Mouse (Mus musculus) retina, embryonic 14.5 days (tissue): ENCODE data around the gene Map3k7.
"Not testable (repeated sequence)": the region's sequence is repeated elsewhere in the genome, so short reads cannot be mapped to it uniquely, and the experiment has no call there.

Experiments
- DNase-seq: peaks from one replicate; pipeline ENCODE4 v3.0.0-alpha.2; 2015; ENCODE audit warnings: low spot score

Gene Map3k7

DNA sequence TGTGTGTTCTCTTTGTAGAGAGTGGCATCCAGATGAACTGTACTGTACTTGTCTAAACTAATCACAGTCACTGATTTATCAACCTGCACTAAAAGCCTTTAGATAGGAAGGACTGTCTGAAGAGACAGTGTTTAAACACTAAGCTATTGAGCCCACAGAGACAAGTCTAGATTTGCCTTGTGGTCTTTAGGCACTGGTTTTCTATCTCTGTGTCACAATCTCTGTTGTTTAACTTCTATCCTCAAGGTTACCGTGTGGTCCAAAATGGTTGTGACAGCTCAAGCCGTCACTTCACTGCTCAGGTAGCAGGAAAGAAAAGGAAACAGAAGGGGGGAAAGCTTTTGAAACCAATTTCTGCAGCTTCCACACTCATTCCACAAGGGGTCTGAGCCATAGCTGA, 29.5 kb downstream of the Map3k7 start:
- DNase-seq, result no peak

DNA sequence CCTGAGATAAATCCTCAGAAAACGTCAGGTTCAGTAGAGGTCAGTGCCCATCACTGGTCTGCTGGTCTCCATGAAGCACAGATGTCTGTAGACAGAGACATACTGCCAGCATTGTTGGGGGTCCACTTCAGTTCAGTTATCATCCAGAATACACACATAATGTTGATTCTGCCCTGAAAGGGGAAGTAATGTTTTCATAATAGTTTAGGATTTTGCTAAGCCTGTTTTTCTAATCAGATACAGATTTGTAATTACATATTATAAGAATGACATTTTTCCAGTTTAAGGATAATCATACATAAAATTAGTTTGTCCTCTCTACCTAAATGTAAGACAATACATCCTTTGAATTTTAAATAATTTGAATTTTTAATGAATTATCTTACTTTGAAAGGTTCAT, 30.0 kb downstream of the Map3k7 start:
- no peak for DNase-seq

DNA sequence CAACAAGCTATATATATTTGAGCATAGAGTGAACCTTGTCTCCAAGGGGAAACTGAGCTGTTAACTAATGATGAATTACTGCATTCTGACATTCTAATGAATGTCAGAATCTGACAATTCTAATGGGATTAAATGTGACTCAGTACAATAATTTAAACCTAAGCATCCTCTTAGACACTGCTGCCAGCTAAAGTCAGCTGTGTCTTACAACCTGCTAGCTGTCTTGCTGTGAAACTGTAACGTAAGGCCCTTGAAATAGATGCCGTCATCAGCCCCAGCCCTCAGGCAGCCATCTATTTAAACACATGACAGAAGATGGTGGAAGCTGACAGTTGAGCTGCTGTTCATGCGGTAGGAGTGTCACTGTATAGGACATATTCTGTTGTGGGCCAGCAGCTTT, 37.6 kb downstream of the Map3k7 start:
- DNase-seq, result no peak

DNA sequence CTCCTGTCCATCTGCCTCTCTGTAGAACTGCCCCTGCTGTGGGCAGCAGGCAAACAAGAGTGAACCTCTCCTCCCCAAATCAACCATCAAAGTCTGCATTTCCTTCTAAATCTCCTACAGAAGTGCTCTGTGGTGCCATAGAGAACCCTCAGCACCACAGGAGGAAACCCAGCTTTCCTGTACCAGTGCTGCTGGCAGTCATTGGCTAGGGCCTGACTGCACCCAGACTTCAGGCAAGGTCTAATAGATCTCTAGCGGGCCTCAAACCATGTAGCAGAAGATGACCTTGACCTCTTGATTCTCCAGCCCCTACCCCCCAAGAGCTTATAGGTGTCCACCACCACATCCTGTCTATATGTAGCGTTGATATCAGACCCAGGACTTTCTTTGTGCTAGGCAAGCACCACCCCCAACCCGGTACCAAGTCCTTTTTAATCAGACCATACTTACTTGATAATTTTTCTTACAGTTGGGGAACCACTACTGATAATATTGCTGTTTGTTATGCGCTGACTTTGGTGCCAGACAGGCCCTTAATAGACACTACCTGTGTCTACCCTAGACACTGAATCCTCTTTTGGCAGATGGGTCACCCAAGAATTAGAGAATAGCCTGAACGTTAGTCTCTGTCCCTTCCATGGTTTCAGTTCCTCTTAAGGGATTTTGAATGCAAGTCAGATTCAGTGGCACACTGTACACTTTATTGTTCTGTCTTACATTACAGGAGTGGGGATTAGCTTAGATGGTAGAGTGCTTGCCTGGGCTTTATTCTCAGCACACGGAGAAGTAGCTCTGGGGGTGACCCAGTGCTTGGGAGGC, 41.1 kb downstream of the Map3k7 start:
- no peak for DNase-seq

DNA sequence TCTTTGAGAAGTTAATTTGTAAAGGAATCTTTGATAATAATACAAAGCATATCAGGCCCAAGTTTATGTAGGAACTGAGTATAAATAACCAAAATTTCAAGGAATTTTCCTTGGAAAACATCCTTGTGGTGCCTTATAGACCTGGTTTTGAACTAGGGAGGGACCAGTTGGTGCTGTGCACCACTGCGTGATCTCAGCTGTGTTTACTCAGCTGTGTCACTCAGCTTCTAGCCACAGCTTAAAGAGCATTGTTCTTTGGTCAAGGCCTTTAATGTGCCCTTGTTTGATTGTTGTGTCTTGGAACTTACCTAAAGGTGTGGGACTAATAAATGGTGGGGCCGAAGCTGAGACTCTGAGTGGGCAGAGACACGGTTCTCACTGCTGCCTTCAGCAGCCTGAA, 43.3 kb downstream of the Map3k7 start:
- DNase-seq, result no peak

DNA sequence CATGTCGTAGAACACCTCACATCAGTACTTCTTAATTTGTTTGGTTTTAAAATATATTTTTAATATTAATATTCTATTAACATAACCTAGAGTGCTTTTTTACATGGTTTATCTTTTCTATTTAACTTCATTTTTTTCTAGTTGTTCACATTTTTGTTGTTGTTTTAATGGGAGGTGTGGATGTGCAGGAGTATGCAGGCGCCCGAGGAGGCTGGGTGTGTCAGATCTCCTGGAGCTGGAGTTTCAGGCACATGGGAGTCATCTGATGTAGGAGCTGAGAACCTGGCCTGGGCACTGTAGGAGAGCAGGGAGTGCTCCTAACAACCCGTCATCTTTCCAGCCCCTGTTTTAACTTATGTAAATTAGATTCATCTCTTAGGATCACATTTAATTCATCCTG, 44.2 kb downstream of the Map3k7 start:
- no peak for DNase-seq

DNA sequence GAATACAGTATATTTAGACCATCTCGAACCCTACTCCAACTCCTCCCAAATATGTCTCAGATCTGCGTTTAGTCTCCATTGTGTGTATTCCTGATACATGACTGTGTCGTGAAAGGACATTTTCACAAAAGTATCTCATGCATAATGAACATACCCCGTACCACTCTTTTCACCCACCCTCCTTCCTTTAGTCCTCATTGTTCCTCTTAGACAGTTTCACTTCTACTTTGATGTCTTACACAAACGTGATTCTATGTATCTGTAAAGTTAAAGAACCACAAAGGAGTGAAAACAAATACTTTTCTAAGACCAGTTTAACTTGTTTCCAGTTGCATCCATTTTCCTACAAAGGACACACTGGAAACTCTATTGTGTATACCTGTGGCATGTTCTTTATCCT, 46.9 kb downstream of the Map3k7 start:
- no peak for DNase-seq

DNA sequence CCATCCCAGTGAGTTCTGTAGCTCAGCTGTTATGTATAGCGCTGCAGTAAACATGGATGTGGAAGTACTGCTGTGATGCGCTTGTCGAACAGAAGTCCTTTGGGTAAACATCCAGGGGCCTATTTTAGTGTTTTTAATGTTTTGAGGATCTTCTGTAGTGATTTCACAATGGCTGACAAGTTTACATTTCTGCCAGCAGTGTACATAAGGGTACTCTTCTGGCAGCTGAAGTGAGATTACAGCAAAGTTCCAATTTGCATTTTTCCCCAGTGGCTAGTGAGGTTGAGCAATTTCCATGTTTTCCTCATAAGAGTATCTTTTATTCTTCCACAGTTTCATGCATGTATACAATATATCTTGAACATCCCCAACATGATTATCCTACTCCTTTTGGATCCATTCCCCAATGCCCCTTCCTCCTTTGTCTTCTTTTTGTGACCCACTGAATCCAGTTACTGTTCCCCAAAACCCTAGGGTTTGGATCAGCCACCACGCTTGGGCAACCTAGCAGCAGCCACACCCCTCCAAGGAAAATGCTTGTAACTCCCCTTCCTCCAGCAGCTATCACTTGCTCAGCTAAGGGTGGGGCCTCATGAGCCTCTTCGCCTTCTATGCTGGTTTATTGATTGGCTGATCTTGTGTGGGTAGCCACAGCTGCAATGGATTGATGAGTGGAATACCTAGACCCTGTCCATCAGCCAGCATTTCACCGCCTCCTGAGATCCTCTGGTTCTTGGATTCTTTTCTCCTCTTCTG, 47.5 kb downstream of the Map3k7 start:
- no peak for DNase-seq

DNA sequence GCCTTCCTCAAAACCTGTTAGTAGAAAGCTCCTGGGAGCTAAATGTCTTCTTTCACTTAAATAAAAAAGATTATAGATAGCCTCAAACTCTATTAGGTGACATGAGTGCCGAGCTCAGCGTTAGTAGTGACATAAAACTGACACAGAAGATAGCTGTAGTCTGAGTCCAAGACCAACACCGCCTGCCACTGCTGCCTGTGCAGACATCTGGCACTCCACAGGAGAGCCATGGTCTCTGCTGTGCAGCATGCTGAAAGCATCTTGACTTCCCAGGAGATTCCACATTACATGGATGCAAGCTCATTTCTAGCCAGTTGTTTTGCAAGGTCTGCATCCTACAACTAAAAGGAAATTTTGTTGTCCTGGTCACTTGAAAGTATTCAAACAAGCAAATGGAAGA, 57.2 kb downstream of the Map3k7 start:
- no peak for DNase-seq

DNA sequence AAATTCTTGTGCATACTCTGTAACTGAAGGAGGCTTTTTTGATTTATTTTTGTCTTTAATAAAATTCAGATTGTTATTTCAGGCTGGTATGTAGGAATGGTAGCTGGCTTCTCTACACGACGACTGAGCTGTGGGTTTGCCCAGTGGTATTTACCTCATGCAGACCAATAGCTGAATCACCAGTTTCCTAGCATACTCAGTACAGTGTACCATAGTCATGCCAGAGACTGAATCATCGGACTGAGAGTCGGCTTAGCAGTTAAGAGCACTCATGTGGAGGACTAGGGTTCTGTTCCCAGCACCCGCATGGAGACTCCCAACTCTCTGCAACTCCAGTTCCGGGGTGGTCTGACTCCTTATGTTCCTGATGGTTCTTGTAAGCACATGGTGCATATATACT, 58.4 kb downstream of the Map3k7 start:
- DNase-seq, result no peak

DNA sequence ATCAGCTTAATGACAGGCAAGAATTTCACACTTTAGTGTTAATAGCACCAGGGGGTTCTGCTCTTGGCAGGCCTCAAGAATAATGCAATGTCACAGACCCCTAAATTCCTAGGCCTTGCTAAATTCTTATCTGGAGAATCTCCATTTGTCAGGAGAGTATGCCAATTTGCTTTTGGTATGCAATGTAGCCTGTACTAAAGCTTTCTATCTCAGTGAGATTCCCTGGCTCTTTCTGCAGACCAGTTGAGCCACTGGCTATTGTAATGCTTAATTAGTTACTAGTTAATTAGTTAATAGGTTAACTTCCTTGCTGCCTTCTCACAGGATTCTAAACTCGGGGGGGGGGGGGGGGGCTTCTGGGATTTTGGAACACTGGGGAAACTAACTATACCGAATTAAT, 60.3 kb downstream of the Map3k7 start:
- DNase-seq, result not testable (repeated sequence)

DNA sequence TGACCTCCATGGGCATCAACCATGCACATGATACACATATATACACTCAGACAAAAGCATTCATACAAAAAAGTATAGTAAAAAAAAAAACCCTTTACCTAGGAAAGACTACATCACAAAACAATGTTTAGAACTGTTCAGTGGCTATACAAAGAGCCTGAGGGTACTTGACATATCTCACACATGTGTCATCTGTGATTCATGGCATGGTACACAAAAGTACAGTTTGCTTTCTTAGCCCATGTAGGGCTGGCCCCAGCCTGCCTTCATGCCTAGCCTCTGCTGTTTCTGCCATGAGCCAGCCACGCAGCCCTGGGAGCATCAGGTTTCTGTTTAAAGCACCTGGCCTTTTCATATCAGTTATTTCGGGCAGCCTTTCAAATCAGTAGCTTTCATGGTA, 61.2 kb downstream of the Map3k7 start:
- no peak for DNase-seq

DNA sequence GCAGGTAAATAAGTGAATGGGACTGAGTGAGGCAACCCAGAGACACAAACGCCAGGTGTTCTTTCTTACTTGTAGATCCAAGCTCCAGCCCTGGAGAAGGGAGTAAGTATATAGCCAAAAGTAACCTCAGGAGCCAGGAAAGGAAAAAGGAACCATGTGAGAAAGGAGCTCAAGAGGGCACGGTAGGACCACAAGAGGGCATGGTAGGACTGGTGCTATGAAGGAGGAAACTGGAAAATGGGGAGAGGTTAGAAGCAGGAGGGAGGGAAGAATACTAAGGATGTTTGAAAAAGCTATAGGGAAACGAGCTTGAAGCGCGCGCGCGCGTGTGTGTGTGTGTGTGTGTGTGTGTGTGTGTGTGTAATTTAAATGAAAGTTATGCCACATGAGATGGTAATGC, 63.2 kb downstream of the Map3k7 start:
- no peak for DNase-seq

DNA sequence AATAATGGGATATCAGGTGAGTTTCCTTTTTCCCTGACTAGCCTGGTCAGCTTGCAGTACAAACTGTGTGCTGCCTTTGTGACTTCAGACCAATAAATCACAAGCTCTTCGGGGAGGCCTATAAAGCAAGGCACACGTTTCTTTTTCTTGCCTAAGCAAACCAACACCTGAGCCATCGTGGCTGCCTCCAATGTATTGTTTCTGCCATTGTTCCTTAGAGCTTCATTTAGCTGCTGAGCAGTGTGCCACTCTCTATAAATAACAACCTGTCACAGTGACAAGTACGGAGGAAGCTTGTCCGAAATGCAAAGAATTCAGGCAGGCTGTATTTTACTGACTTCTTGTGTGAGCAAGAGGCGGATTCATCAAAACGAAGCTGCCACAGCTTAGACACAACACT, 73.4 kb downstream of the Map3k7 start:
- DNase-seq, result no peak

DNA sequence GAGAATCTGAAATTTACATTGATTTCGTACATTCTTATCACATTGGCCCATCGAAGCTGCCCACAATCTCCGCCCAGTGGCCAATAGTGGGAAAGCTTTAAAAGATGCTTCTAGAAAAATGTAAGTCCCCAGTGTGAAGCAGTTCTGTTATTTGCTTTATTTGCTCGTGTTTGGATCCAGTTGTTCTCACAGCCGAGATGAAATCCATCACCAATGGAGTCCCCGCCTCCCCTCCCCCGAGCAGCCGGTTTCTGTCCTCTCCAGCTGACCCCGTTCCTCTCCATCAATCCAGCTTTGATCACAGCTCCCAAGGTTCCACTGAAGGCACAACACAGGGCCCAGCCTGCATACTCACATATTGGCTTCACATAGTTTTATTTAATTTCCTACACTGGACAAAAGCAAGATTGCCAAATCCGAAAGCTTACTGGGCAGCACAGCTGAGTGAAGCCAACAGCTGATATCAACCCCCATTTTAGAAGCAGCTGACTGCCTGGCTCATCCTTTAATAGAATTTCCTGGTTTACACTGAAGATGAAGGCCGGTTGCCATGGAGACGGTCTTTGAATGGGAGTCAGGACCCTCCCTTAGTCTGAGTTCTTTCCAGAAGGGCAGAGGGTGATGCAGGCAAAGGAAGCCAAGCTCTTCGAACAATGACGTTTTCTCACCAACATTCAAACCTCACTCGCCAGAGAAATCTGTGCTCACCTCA, 78.0 kb downstream of the Map3k7 start:
- DNase-seq, result peak; percentile 73

DNA sequence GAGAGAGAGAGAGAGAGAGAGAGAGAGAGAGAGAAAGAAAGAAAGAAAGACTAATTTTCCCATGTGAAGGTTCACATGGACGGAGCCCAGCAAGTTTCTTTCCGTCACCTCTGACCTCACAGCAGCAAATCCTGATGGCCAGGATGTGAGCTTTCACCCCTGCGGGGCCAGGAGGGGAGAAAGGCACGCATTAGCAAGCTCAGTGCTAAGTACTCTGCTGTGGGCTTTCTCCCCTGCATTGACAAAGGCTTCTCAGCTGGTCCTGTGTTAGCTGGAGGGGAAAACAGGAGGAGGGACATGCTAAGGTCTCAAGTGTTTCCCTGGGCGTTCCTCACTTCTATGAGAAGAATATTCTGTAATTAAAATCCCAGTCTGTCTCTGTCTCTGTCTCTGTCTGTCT, 81.3 kb downstream of the Map3k7 start:
- peak; percentile 32 for DNase-seq

DNA sequence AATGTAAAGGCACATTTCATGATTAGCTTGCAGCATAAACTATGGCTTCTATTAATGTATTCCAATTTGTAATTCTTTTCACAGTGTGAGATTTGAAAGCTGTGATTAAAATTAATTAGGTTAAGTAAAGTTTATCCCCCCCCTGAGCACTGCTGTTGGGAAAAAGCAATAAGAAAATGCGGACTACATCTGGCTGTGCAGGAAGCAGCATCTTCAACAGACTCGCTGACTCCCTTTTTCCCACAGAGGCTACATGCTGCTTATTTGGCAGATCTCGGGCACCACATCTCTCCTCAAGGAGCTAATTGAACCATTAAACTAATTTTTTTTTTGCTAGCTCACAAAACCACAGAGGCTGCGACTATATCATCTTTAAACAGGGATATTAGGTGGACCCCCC, 85.9 kb downstream of the Map3k7 start:
- no peak for DNase-seq

DNA sequence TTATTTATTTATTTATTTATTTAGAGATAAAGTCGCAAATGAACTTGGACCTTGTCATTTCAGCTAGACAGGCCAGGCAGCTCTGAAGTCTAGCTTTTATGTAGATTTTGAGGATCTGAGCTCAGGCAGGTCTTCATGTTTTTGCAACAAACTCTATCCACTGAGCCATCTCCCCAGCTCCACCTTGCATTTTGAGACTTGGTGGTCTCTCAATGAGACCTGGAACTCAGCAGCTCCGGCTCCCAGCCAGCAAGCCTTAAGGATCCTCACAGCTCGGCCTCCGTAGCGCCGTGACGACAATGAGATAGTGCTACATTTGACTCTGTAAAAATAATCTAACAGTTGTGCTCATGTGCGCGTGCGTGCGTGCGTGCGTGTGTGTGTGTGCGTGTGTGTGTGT, 89.3 kb downstream of the Map3k7 start:
- no peak for DNase-seq

DNA sequence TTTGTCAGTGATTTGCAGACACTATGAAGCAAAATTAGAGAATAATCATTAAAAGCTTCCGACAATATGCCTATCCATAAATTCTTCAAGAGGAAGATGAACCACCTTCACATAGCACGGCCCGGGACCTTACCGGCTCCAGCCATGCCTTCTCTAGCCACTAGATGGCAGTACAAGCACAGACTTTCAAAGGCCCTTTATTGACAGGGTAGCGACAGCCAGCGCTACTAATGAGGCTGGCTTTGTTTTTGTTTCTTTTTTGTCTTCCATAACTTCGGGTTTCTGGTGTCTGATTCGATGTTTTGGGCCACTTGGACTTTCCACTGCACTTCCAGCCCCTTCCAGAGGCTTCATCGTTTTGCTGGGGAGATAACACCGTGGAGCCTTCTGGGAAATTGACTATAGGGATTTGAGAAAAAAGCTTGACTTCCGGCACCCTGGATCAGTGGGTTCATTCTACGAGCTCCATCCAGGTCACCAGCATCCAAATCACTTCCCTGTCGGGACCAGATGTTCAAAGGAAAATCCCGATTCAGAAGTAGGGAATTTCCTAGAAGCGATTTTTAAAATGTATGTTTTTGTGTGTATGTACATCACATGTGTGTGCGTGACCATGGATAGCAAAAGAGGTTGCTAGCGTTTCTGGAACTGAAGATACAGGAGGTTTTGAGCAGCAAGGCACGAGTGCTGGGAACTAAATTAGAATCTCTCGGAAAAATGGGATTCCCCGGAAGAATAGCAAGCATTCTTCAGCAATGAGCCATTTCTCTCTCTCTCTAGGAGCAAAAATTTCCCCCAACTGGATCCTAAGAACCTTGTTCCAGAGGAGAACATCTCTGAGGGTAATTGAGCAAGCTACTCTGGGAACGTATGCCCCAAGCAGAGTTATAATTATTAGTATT, 91.5 kb downstream of the Map3k7 start:
- DNase-seq, result peak; percentile 93

DNA sequence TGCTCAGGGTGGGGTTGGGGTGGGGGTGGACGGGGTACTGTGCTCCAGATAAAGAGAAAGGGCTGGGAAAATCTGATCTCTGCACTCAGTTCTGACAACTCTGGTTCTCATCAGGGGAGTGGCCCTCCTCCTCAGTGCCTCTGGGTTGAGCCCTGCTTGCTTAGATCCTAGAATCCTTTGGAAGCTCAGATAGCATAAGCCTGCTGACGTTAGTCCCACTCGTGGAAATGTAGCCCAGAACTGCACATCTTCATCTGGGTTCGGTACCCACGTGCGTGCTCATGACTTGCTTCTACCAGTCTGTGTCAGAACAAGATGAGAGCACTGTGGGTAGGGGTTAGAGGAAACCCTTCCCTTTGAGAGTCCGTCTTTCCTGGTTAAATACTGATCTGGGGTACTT, 92.5 kb downstream of the Map3k7 start:
- DNase-seq, result no peak

DNA sequence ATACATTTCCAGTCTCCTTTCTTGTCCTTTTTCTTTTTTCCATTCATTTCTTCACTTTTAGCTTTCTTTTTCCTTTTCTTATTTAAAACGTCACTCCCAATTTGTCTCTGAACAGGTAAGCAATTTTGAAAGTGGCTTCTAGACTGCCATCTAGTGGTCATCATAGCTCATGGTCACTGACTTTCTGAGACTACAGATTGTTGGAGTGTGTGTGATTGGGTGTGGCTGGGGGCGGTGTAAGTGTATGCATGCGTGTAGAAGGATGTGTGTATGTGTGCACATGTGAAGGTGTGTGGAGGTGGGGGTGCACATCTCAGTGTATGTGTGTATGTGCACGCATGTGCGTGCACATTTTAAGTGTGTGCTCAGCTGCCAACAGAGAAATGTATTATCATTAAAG, 93.2 kb downstream of the Map3k7 start:
- peak; percentile 72 for DNase-seq

DNA sequence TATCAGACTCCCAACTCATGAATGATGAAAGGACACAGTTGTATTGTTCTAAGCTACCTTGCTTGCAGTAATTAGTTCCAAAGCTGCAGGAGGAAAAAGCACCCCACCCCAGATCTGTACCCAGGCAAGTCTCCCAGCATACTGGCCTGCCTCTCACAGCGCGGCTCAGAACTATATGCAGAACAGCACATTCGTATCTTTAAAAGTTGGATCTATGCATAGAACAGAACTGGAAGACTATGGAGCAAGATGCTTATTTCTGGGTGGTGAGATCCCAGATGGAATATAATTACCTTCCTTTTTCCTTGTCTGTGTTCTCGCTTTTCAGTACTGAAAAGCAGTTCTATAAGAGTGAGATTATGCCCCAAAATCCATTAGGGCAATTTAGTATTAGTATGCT, 96.8 kb downstream of the Map3k7 start:
- DNase-seq, result no peak
